Mouse (Mus musculus) cerebellum, adult 2 months (tissue): ENCODE measurements around the gene Efhc1.

Experiments used
- CTCF ChIP-seq: fragments of 200-500 bp; IDR thresholded peaks from 2 replicates; pipeline ENCODE4 v1.5.1; 2011; ENCODE audit warnings: low read depth, mild to moderate bottlenecking, control low read depth, low read length, moderate library complexity, borderline replicate concordance; ENCODE audit not compliant: insufficient read depth
- POLR2A ChIP-seq: fragments of 200-500 bp; IDR thresholded peaks from 2 replicates; pipeline ENCODE4 v1.6.1; 2011; ENCODE audit warnings: low read length, control low read depth, borderline replicate concordance; ENCODE audit not compliant: insufficient read depth

DNA sequence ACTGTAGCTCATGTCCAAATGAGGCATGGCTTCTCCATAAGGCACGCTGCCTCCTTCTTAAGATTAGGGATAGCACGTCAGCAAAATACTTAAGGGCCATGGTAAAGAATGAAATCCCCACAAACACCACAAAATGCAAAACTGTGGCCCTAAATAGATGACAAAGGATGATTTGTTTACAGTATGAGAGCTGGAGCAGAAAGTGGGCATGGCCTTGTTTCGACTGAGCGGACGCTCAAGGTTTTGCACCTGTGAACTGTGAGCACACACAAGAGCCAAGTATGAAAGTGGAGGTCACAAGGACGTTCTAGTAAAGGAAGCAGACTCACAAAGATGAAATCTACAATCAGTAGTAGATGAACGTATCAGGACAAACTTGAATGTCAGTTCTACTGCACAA, 88.7 kb downstream of the Efhc1 start:
- TF ChIP-seq POLR2A (no peak), CTCF (no peak)
